Mouse (Mus musculus) megakaryocyte, adult 5-6 weeks (primary cell): ENCODE measurements around the gene Slco2b1. TPM values are rescaled to one million over a fixed set of nuclear protein-coding genes. Genes with fewer than 3 reads are reported as not detected.
"Not testable (repeated sequence)": the region's sequence is repeated elsewhere in the genome, so short reads cannot be mapped to it uniquely, and the experiment has no call there.

Experiments used
- ATAC-seq: 2 replicates; pipeline ENCODE4 v1.8.0; 2016; ENCODE audit warnings: mild to moderate bottlenecking, inconsistent platforms; ENCODE audit not compliant: poor library complexity, severe bottlenecking
- total RNA-seq, 2 experiments: library from RNA; stranded (forward) in 1 of 2; stranded (reverse) in 1 of 2; fragments of 153-499, 151-499 nt in 1 of 2; fragments of 221-1000, 200-1000 nt in 1 of 2; gene quantifications; 2 replicates each; pipeline versions ENCODE4 v1.2.3 to v1.2.4; 2015 to 2017

Slco2b1 gene
- total RNA-seq (2015) (0.16 TPM in 1 of 2 replicates, not detected in the other), total RNA-seq (2017) (0.11 and 1.5 TPM in 2 replicates)

GRCm38 (mm10) chr7:99711166-99711565, at the start of gene Slco2b1:
Slco2b1 (minus strand) TSS chr7:99711340.
- ATAC-seq: no peak

- no peak for ATAC-seq
These were observed 28.1 kb upstream of the Slco2b1 start for GRCm38 (mm10) chr7:99739276-99739675.

GRCm38 (mm10) chr7:99735491-99735890, 24.4 kb upstream of the Slco2b1 start:
- not testable (repeated sequence) for ATAC-seq

GRCm38 (mm10) chr7:99734612-99735011, 23.5 kb upstream of the Slco2b1 start:
- no peak for ATAC-seq

- ATAC-seq: no peak
These were observed 18.8 kb upstream of the Slco2b1 start, which contains the start of gene Olfr520 for GRCm38 (mm10) chr7:99729973-99730372. Olfr520 (plus strand) TSS chr7:99730273.

- ATAC-seq: no peak
These were observed 5.4 kb upstream of the Slco2b1 start for GRCm38 (mm10) chr7:99716536-99716935.

- no peak for ATAC-seq
These were observed 1.3 kb upstream of the Slco2b1 start for GRCm38 (mm10) chr7:99712431-99712830.

GRCm38 (mm10) chr7:99710476-99710875, 664 bp downstream of the Slco2b1 start:
- no peak for ATAC-seq

GRCm38 (mm10) chr7:99709992-99710391, 1.1 kb downstream of the Slco2b1 start:
- no peak for ATAC-seq

- no peak for ATAC-seq
These were observed 2.4 kb downstream of the Slco2b1 start for GRCm38 (mm10) chr7:99708750-99709149.

- no peak for ATAC-seq
These were observed 2.8 kb downstream of the Slco2b1 start for GRCm38 (mm10) chr7:99708301-99708721.

- ATAC-seq: no peak
These were observed 3.5 kb downstream of the Slco2b1 start for GRCm38 (mm10) chr7:99707671-99708070.

- ATAC-seq: no peak
These were observed 4.0 kb downstream of the Slco2b1 start for GRCm38 (mm10) chr7:99707038-99707595.

- no peak for ATAC-seq
These were observed 4.7 kb downstream of the Slco2b1 start for GRCm38 (mm10) chr7:99706341-99707037.

GRCm38 (mm10) chr7:99704736-99705519, 6.2 kb downstream of the Slco2b1 start:
- ATAC-seq: no peak

- ATAC-seq: no peak
These were observed 8.9 kb downstream of the Slco2b1 start for GRCm38 (mm10) chr7:99702201-99702600.

GRCm38 (mm10) chr7:99700641-99701040, 10.5 kb downstream of the Slco2b1 start:
- no peak for ATAC-seq

GRCm38 (mm10) chr7:99699709-99700151, 11.4 kb downstream of the Slco2b1 start:
- ATAC-seq: no peak

- ATAC-seq: 0 out of 2 replicates have a peak, but pooled peaks have one; percentile 21
These were observed 12.0 kb downstream of the Slco2b1 start for GRCm38 (mm10) chr7:99699106-99699505.

GRCm38 (mm10) chr7:99698576-99698975, 12.6 kb downstream of the Slco2b1 start:
- ATAC-seq: no peak

- no peak for ATAC-seq
These were observed 15.6 kb downstream of the Slco2b1 start for GRCm38 (mm10) chr7:99695471-99696057.
